Mouse (Mus musculus) lung, adult 2 months (tissue): Measurements from ENCODE around the gene Kcnh7.

ENCODE experiments used
- CTCF ChIP-seq: fragments of 200-500 bp; IDR thresholded peaks from 2 replicates; pipeline ENCODE4 v1.5.1; 2011; ENCODE audit warnings: mild to moderate bottlenecking, low read length, control low read depth; ENCODE audit not compliant: insufficient read depth
- POLR2A ChIP-seq: fragments of 200-500 bp; IDR thresholded peaks from 2 replicates; pipeline ENCODE4 v1.6.1; 2011; ENCODE audit warnings: low read depth, mild to moderate bottlenecking, control low read depth, low read length, borderline replicate concordance; ENCODE audit errors: extremely low read depth

DNA sequence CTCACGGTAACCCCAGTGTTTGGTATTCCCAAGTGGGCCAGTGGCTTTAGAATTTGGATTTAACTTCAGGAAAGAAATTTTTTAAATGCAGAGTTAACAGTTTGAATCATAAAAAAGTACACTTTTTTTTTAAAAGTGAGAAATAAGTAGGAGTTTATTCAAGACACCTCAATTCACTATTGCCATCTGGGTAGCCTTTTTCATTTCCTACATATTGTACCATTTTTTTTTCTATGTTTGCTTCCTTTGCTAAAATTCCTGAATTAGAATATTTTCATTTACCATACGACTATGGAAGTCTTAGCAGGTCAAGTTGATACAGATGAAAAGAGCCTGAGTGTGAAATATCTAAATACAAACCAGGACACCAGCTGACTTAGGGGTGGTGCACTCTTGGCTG is 441.0 kb downstream of the Kcnh7 start:
- TF ChIP-seq CTCF (no peak), POLR2A (no peak)
